Mouse (Mus musculus): ENCODE measurements at regions not wholly inside any gene's neighbourhood (a gene's known extent, or its start where the extent isn't known, plus 50 kb on each side); places are given as distances from the start of the nearest gene placed in this dataset.

GRCm38 (mm10) chr2:50971131-50971825 is 177.6 kb downstream of the Rnd3 start:
- TF ChIP-seq CTCF (IDR thresholded peaks at IDR 0.05; ENCODE audit: borderline replicate concordance, extremely low read depth, insufficient read depth, insufficient read length) (no peak), POLR2A (IDR thresholded peaks at IDR 0.05; ENCODE audit: borderline replicate concordance, extremely low read depth, insufficient read depth, insufficient read length, poor library complexity, severe bottlenecking) (no peak)

All from brain, embryonic 14.5 days (tissue).